Comparison of ENCODE assay signal across 8 mouse cellular contexts in the genomic region with DNA sequence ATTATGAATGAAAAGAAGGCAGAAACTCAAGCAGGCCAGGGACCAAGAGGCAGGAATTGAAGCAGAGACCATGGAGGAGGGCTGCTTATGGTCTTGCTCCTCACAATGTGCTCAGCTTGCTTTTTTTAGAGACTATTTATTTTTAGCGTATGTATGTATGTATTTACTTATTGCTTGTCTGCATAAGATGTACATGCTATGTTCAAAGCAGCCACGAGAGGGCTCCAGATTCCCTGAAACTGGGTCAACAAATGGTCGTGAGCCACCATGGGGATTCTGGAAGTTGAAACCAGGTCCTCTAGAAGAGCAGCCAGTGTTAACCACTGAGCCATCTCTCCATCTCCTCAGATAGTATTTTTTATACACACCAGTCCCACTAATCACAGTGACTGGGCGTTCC.
DNase-seq lines count a peak whose midpoint lies in the region; ATAC-seq and TF ChIP-seq lines count a peak whose summit lies in the region.
"Not testable (repeated sequence)": the region's sequence is repeated elsewhere in the genome, so short reads cannot be mapped to it uniquely, and the experiment has no call there.

No protein-coding gene starts in this region.

- H3K27me3 ChIP-seq in forebrain, embryonic 11.5 days (ENCODE audit: control insufficient read depth, insufficient read depth, low read length); liver, embryonic 14.5 days (ENCODE audit: control insufficient read depth, insufficient read depth, low read length): not testable (repeated sequence)

- H3K36me3 ChIP-seq in ES-E14 (ENCODE audit: control insufficient read depth, insufficient read depth, low read length, poor library complexity, severe bottlenecking); forebrain, embryonic 11.5 days (ENCODE audit: control insufficient read depth, insufficient read depth, low read length); liver, embryonic 14.5 days (replicated peaks; ENCODE audit: control insufficient read depth, insufficient read depth, low read depth): not testable (repeated sequence)

- not testable (repeated sequence) for H3K4me1 ChIP-seq in ES-E14 (ENCODE audit: control insufficient read depth in 2 of 2, insufficient read depth in 2 of 2, low read length in 2 of 2, poor library complexity in 1 of 2); forebrain, embryonic 11.5 days (replicated peaks; ENCODE audit: control insufficient read depth, insufficient read depth, low read length); liver, embryonic 14.5 days (replicated peaks; ENCODE audit: control insufficient read depth in 2 of 2, insufficient read depth in 2 of 2, low read length in 1 of 2)

- not testable (repeated sequence) for H3K4me3 ChIP-seq in ES-E14 (ENCODE audit: insufficient read depth in 1 of 2, low read depth in 1 of 2, low read length in 2 of 2, poor library complexity in 1 of 2, severe bottlenecking in 1 of 2); forebrain, embryonic 11.5 days (ENCODE audit: low read depth, low read length); liver, embryonic 14.5 days (ENCODE audit: insufficient read depth in 1 of 2, low read depth in 2 of 2, low read length in 2 of 2)

- WGBS in forebrain, embryonic 11.5 days, result 30% methylated on average over 3 of the region's 4 CpGs
- WGBS in liver, embryonic 14.5 days (ENCODE audit: insufficient replicate concordance), result 10% methylated on average over 3 of the region's 4 CpGs

- intact Hi-C loops in heart, postnatal 25 days (cut with DNase I), result loop anchor here (5.0 kb wide), 3 partner anchors 152 to 242 kb away; partner anchors contain the start of gene Iah1

- not testable (repeated sequence) for H3K27ac ChIP-seq in ES-E14 (ENCODE audit: insufficient read depth, low read depth, low read length, poor library complexity, severe bottlenecking); forebrain, embryonic 11.5 days (ENCODE audit: low read depth, low read length); liver, embryonic 14.5 days

- in situ Hi-C loops in ES-E14 (cut with MboI; ENCODE audit: low sequenced_read_pairs in 2 of 2, unreplicated experiment in 2 of 2), result loop anchor here in 1 of 2 experiments (25.0 kb wide), 1 partner anchor 187 kb away; no protein-coding TSS in a partner anchor

- not testable (repeated sequence) for ATAC-seq in forebrain, embryonic 11.5 days (replicated peaks; ENCODE audit: low FRiP score); liver, embryonic 14.5 days (ENCODE audit: insufficient read depth)

- peak; percentile 38 for DNase-seq in ES-E14 (ENCODE audit: low read depth, low spot score)
- peak; percentile 16 for DNase-seq in c-Kit-positive CD71-positive TER-119-positive erythroid progenitor cells, embryonic 14.5 days (ENCODE audit: low spot score)
- peak; percentile 57 for DNase-seq in forebrain, embryonic 11.5 days (ENCODE audit: low spot score)
- DNase-seq in heart, postnatal 25 days (ENCODE audit: low spot score), result peak; percentile 20
- peak; percentile 49 to 90 for DNase-seq in layer of hippocampus, adult 18-20 months (ENCODE audit: low spot score in 2 of 2)
- DNase-seq in liver, embryonic 14.5 days (ENCODE audit: low read depth in 3 of 3, low spot score in 3 of 3), result not testable (repeated sequence)
- DNase-seq in retina, embryonic 14.5 days (ENCODE audit: low spot score), result peak; percentile 79
- DNase-seq in thymus, postnatal 0 days (ENCODE audit: low spot score), result peak; percentile 60

- not testable (repeated sequence) for H3K9me3 ChIP-seq in ES-E14 (ENCODE audit: control insufficient read depth, insufficient read depth, low read depth, low read length); forebrain, embryonic 11.5 days (ENCODE audit: control insufficient read depth, low read length); liver, embryonic 14.5 days (ENCODE audit: control insufficient read depth, low read length)

- not testable (repeated sequence) for H3K4me2 ChIP-seq in forebrain, embryonic 11.5 days (ENCODE audit: low read depth, low read length, severe bottlenecking); liver, embryonic 14.5 days (ENCODE audit: low read depth)

- TF ChIP-seq CTCF in liver, embryonic 14.5 days (IDR thresholded peaks at IDR 0.05; ENCODE audit: low read depth), result peak; percentile 44; the same call in 1 of the 2 replicates

- not testable (repeated sequence) for H3K9ac ChIP-seq in ES-E14 (ENCODE audit: insufficient read depth, low read depth, low read length, poor library complexity, severe bottlenecking); forebrain, embryonic 11.5 days (ENCODE audit: low read length); liver, embryonic 14.5 days (replicated peaks)

- TF ChIP-seq EP300 in liver, embryonic 14.5 days (IDR thresholded peaks at IDR 0.05; ENCODE audit: low read depth), result not testable (repeated sequence)
